ENCODE assay signal across 21 mouse cellular contexts in the genomic region with DNA sequence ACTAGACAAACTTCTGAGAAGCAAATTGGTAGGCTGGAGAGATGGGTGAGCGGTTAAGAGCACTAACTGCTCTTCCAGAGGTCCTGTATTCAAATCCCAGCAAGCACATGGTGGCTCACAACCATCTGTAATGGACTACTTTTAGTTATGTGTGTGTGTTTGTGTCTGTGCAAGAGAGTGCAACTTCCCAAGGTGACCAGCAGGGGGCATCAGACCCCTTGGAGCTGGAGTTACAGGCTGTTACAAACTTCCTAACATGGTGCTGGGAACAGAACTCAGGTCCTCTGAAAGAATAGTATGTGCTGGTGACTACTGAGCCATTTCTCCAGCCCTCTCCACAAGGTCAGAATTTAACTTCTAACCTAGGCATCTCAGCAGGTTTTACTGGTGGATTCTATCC. TPM values are rescaled to one million over a fixed set of nuclear protein-coding genes. Genes with fewer than 3 reads are reported as not detected.
DNase-seq lines count a peak whose midpoint lies in the region; ATAC-seq and TF ChIP-seq lines count a peak whose summit lies in the region.
"Had no signal": no experiment of that assay in that cellular context is flagged by ENCODE, and none has a peak within 500 bp of the region (broad histone marks: within the 10 kb centered on the region; RNA-seq: fewer than 3 reads in every experiment).

No protein-coding gene starts in this region.

- H3K9ac ChIP-seq in heart, adult 2 months (ENCODE audit: low read depth, low read length): no peak overlapping the region
- no peak overlapping the region for H3K9ac ChIP-seq in liver, embryonic 14.5 days (replicated peaks)
- H3K9ac ChIP-seq in liver, embryonic 12.5 days: no peak overlapping the region
- H3K9ac ChIP-seq: forebrain, embryonic 13.5 days; hindbrain, embryonic 12.5 days; lung, embryonic 15.5 days; stomach, embryonic 15.5 days had no signal

- ATAC-seq in liver, embryonic 14.5 days (ENCODE audit: insufficient read depth): no peak
- ATAC-seq in liver, embryonic 12.5 days: no peak
- ATAC-seq: CD4-positive, CD25-positive, alpha-beta regulatory T cell, adult 4 months; forebrain, embryonic 13.5 days had no signal

- no peak for TF ChIP-seq EP300 in heart, adult 2 months (IDR thresholded peaks at IDR 0.05; ENCODE audit: insufficient read depth, low read depth, low read length)
- TF ChIP-seq EP300 in liver, embryonic 14.5 days (IDR thresholded peaks at IDR 0.05; ENCODE audit: low read depth): no peak

- H3K27me3 ChIP-seq in heart, adult 2 months (ENCODE audit: control insufficient read depth, insufficient read depth, low read length): no peaks in the 10 kb centered on the region
- no peaks in the 10 kb centered on the region for H3K27me3 ChIP-seq in heart, embryonic 10.5 days (ENCODE audit: insufficient read depth, poor library complexity, severe bottlenecking)
- H3K27me3 ChIP-seq in liver, embryonic 14.5 days (ENCODE audit: control insufficient read depth, insufficient read depth, low read length): no peaks in the 10 kb centered on the region
- H3K27me3 ChIP-seq in liver, embryonic 12.5 days (replicated peaks): no peaks in the 10 kb centered on the region
- no peaks in the 10 kb centered on the region for H3K27me3 ChIP-seq in E14TG2a.4 (ENCODE audit: insufficient read depth, low read length)
- H3K27me3 ChIP-seq: forebrain, embryonic 13.5 days; hindbrain, embryonic 12.5 days; lung, embryonic 15.5 days; stomach, embryonic 15.5 days had no signal

- peak; percentile 44 for TF ChIP-seq CTCF in heart, adult 2 months (IDR thresholded peaks at IDR 0.05)
- TF ChIP-seq CTCF in liver, embryonic 14.5 days (IDR thresholded peaks at IDR 0.05; ENCODE audit: low read depth): peak; percentile 40
- peak; percentile 44 for TF ChIP-seq CTCF in E14TG2a.4 (conservative IDR thresholded peaks at IDR 0.05; ENCODE audit: low read length)

- WGBS in heart, adult 2 months: 100% methylated on average over 1 of the region's 1 CpGs
- 93% methylated on average over 1 of the region's 1 CpGs for WGBS in heart, embryonic 10.5 days
- 73% methylated on average over 1 of the region's 1 CpGs for WGBS in liver, embryonic 14.5 days (ENCODE audit: insufficient replicate concordance)
- 64% methylated on average over 1 of the region's 1 CpGs for WGBS in liver, embryonic 12.5 days (ENCODE audit: insufficient replicate concordance)

- intact Hi-C loops in heart, adult 2 months (cut with DNase I): no loop called here

- H3K4me1 ChIP-seq in heart, adult 2 months (ENCODE audit: control insufficient read depth, insufficient read depth, low read length): 0 out of 2 replicates have a peak, but pooled peaks cover 2% of the 10 kb centered on the region
- peaks cover 3% of the 10 kb centered on the region; the same call in 1 of the 2 replicates for H3K4me1 ChIP-seq in heart, embryonic 10.5 days
- H3K4me1 ChIP-seq in liver, embryonic 14.5 days (replicated peaks; ENCODE audit: control insufficient read depth in 2 of 2, insufficient read depth in 2 of 2, low read length in 1 of 2): no peaks in the 10 kb centered on the region
- no peaks in the 10 kb centered on the region for H3K4me1 ChIP-seq in liver, embryonic 12.5 days
- peaks cover 12% of the 10 kb centered on the region for H3K4me1 ChIP-seq in E14TG2a.4 (replicated peaks; ENCODE audit: low read depth, low read length)
- H3K4me1 ChIP-seq: forebrain, embryonic 13.5 days; hindbrain, embryonic 12.5 days; lung, embryonic 15.5 days; stomach, embryonic 15.5 days had no signal

- no peak overlapping the region for H3K4me3 ChIP-seq in heart, adult 2 months
- no peak overlapping the region for H3K4me3 ChIP-seq in heart, embryonic 10.5 days
- H3K4me3 ChIP-seq in liver, embryonic 14.5 days (ENCODE audit: insufficient read depth in 1 of 2, low read depth in 2 of 2, low read length in 2 of 2): no peak overlapping the region
- no peak overlapping the region for H3K4me3 ChIP-seq in liver, embryonic 12.5 days
- H3K4me3 ChIP-seq in E14TG2a.4 (replicated peaks; ENCODE audit: low read length): no peak overlapping the region
- H3K4me3 ChIP-seq: forebrain, embryonic 13.5 days; hindbrain, embryonic 12.5 days; lung, embryonic 15.5 days; stomach, embryonic 15.5 days had no signal

- 0 out of 2 replicates have a peak, but pooled peaks cover 2% of the 10 kb centered on the region for H3K9me3 ChIP-seq in heart, embryonic 10.5 days
- no peaks in the 10 kb centered on the region; the same call in 1 of the 2 replicates for H3K9me3 ChIP-seq in liver, embryonic 14.5 days (ENCODE audit: control insufficient read depth, low read length)
- peaks cover 4% of the 10 kb centered on the region; the same call in 1 of the 2 replicates for H3K9me3 ChIP-seq in liver, embryonic 12.5 days (replicated peaks)
- peaks cover 5% of the 10 kb centered on the region for H3K9me3 ChIP-seq in E14TG2a.4 (ENCODE audit: low read length)
- H3K9me3 ChIP-seq: lung, embryonic 15.5 days; stomach, embryonic 15.5 days had no signal

- H3K79me2 ChIP-seq in heart, adult 2 months (replicated peaks; ENCODE audit: control insufficient read depth, insufficient read depth, low read length): no peaks in the 10 kb centered on the region; the same call in 1 of the 2 replicates

- TF ChIP-seq POLR2A in heart, adult 2 months (IDR thresholded peaks at IDR 0.05; ENCODE audit: insufficient read depth, low read depth, low read length): no peak

- no peak overlapping the region for H3K27ac ChIP-seq in heart, adult 2 months
- no peak overlapping the region for H3K27ac ChIP-seq in heart, embryonic 10.5 days
- no peak overlapping the region for H3K27ac ChIP-seq in liver, embryonic 14.5 days
- no peak overlapping the region for H3K27ac ChIP-seq in liver, embryonic 12.5 days
- H3K27ac ChIP-seq: forebrain, embryonic 13.5 days; hindbrain, embryonic 12.5 days; lung, embryonic 15.5 days; macrophage; stomach, embryonic 15.5 days had no signal

- DNase-seq in heart, adult 2 months: no peak
- no peak for DNase-seq in heart, embryonic 10.5 days (ENCODE audit: low spot score)
- DNase-seq in liver, embryonic 14.5 days (ENCODE audit: low read depth in 3 of 3, low spot score in 3 of 3): no peak
- peak; percentile 28 for DNase-seq in ZHBTc4 (ENCODE audit: low read depth, low spot score)
- DNase-seq in thymus, postnatal 0 days (ENCODE audit: low spot score): no peak
- DNase-seq: adrenal gland, postnatal 14 days; cerebellum, adult 9-10 months; gastrocnemius, postnatal 10 days; heart, adult 18-20 months; kidney, adult 8-10 months; kidney, postnatal 25 days; layer of hippocampus, adult 9-11 months had no signal

- H3K4me2 ChIP-seq in liver, embryonic 14.5 days (ENCODE audit: low read depth): no peak overlapping the region
- no peak overlapping the region for H3K4me2 ChIP-seq in liver, embryonic 12.5 days
- H3K4me2 ChIP-seq: forebrain, embryonic 13.5 days; hindbrain, embryonic 12.5 days; liver, embryonic 11.5 days; lung, embryonic 15.5 days; stomach, embryonic 15.5 days had no signal

- no peaks in the 10 kb centered on the region for H3K36me3 ChIP-seq in heart, adult 2 months (ENCODE audit: control insufficient read depth, insufficient read depth, low read length)
- peaks cover 29% of the 10 kb centered on the region for H3K36me3 ChIP-seq in heart, embryonic 10.5 days
- H3K36me3 ChIP-seq in liver, embryonic 14.5 days (replicated peaks; ENCODE audit: control insufficient read depth, insufficient read depth, low read depth): no peaks in the 10 kb centered on the region
- H3K36me3 ChIP-seq in liver, embryonic 12.5 days: peaks cover 10% of the 10 kb centered on the region; the same call in 1 of the 2 replicates
- H3K36me3 ChIP-seq in E14TG2a.4 (ENCODE audit: insufficient read depth, low read length): no peaks in the 10 kb centered on the region
- H3K36me3 ChIP-seq: hindbrain, embryonic 12.5 days; lung, embryonic 15.5 days; stomach, embryonic 15.5 days had no signal

RNA-seq across cellular contexts. Expression of a gene that starts 11.7 kb away (rescaled TPM):
- total RNA-seq in heart, adult 2 months (2021): 10 to 100 TPM; 24.8 to 28.4 TPM
- polyA plus RNA-seq in heart, adult 2 months (2012; rRNA removed): 14.1 and 17.6 TPM in 2 replicates
- polyA plus RNA-seq in heart, embryonic 10.5 days (2016; fragmentation: Nextera tagmentation; extraction: Ambion mirVana): 8.3 and 8.6 TPM in 2 replicates
- 1.6 and 1.9 TPM in 2 replicates for polyA plus RNA-seq in liver, embryonic 14.5 days (2012; rRNA removed)
- 1.00 and 1.2 TPM in 2 replicates for polyA plus RNA-seq in liver, embryonic 14.5 days (2014; fragmentation: Nextera tagmentation; extraction: Ambion mirVana)
- 3.2 and 3.5 TPM in 2 replicates for polyA plus RNA-seq in liver, embryonic 12.5 days (2016; fragmentation: Nextera tagmentation; extraction: Ambion mirVana)
- polyA plus RNA-seq in thymus, postnatal 0 days (2015; fragmentation: Nextera tagmentation; extraction: Ambion mirVana): 0.91 and 1.2 TPM in 2 replicates
